In genomic region chr7:38094353-38094752, GRCm38 (mm10) we compare ENCODE assay signal across 22 mouse cellular contexts. TPM values are rescaled to one million over a fixed set of nuclear protein-coding genes. Genes with fewer than 3 reads are reported as not detected.
DNase-seq lines count a peak whose midpoint lies in the region; ATAC-seq and TF ChIP-seq lines count a peak whose summit lies in the region.
"Had no signal": no experiment of that assay in that cellular context is flagged by ENCODE, and none has a peak within 500 bp of the region (broad histone marks: within the 10 kb centered on the region; RNA-seq: fewer than 3 reads in every experiment).

No protein-coding gene starts in this region.

- H3K4me1 ChIP-seq in embryonic facial prominence, embryonic 10.5 days: no peaks in the 10 kb centered on the region; the same call in 1 of the 2 replicates
- H3K4me1 ChIP-seq in forebrain, embryonic 16.5 days (replicated peaks; ENCODE audit: control insufficient read depth, insufficient read depth, low read length): no peaks in the 10 kb centered on the region
- H3K4me1 ChIP-seq: hindbrain, embryonic 15.5 days; lung, embryonic 15.5 days; stomach, embryonic 15.5 days had no signal

- no peak overlapping the region for H3K27ac ChIP-seq in embryonic facial prominence, embryonic 10.5 days (replicated peaks)
- H3K27ac ChIP-seq in forebrain, embryonic 16.5 days (ENCODE audit: low read length): no peak overlapping the region
- no peak overlapping the region for H3K27ac ChIP-seq in layer of hippocampus, adult 2 months
- H3K27ac ChIP-seq: hindbrain, embryonic 15.5 days; limb, embryonic 12.5 days; liver, embryonic 13.5 days; lung, embryonic 15.5 days; stomach, embryonic 15.5 days had no signal

- no peaks in the 10 kb centered on the region for H3K9me3 ChIP-seq in embryonic facial prominence, embryonic 10.5 days
- no peaks in the 10 kb centered on the region for H3K9me3 ChIP-seq in forebrain, embryonic 16.5 days (ENCODE audit: control insufficient read depth, low read length)
- H3K9me3 ChIP-seq: G1E; hindbrain, embryonic 15.5 days; limb, embryonic 12.5 days; liver, embryonic 13.5 days; lung, embryonic 15.5 days; stomach, embryonic 15.5 days had no signal

- peak; percentile 33; the same call in 1 of the 2 replicates for ATAC-seq in monocyte, adult 5-6 weeks (replicated peaks; ENCODE audit: insufficient number of reproducible peaks, low FRiP score, low TSS enrichment, poor library complexity, severe bottlenecking)
- ATAC-seq in forebrain, embryonic 16.5 days: no peak

- no peak for TF ChIP-seq CTCF in layer of hippocampus, adult 2 months (conservative IDR thresholded peaks at IDR 0.05)

- no peak overlapping the region for H3K4me2 ChIP-seq in forebrain, embryonic 16.5 days (ENCODE audit: low read length)
- H3K4me2 ChIP-seq: heart, embryonic 11.5 days; hindbrain, embryonic 15.5 days; limb, embryonic 12.5 days; liver, embryonic 13.5 days; lung, embryonic 15.5 days; stomach, embryonic 15.5 days had no signal

- no peak overlapping the region for H3K4me3 ChIP-seq in embryonic facial prominence, embryonic 10.5 days
- H3K4me3 ChIP-seq in forebrain, embryonic 16.5 days (replicated peaks; ENCODE audit: low read length): no peak overlapping the region
- H3K4me3 ChIP-seq in layer of hippocampus, adult 2 months: no peak overlapping the region
- H3K4me3 ChIP-seq: hindbrain, embryonic 15.5 days; limb, embryonic 12.5 days; liver, embryonic 13.5 days; lung, embryonic 15.5 days; stomach, embryonic 15.5 days had no signal

- WGBS in embryonic facial prominence, embryonic 10.5 days: 81% methylated on average over 6 of the region's 6 CpGs
- 81% methylated on average over 6 of the region's 6 CpGs for WGBS in forebrain, embryonic 16.5 days

- no peak overlapping the region for H3K9ac ChIP-seq in forebrain, embryonic 16.5 days (replicated peaks; ENCODE audit: low read depth, low read length)
- H3K9ac ChIP-seq: hindbrain, embryonic 15.5 days; limb, embryonic 12.5 days; liver, embryonic 13.5 days; lung, embryonic 15.5 days; stomach, embryonic 15.5 days had no signal

- peaks cover 33% of the 10 kb centered on the region for H3K36me3 ChIP-seq in embryonic facial prominence, embryonic 10.5 days (replicated peaks)
- H3K36me3 ChIP-seq in forebrain, embryonic 16.5 days (ENCODE audit: control insufficient read depth, insufficient read depth): no peaks in the 10 kb centered on the region

- H3K27me3 ChIP-seq in embryonic facial prominence, embryonic 10.5 days (replicated peaks; ENCODE audit: low read depth, poor library complexity, severe bottlenecking): no peaks in the 10 kb centered on the region
- H3K27me3 ChIP-seq in forebrain, embryonic 16.5 days (replicated peaks; ENCODE audit: control insufficient read depth, insufficient read depth, low read length): no peaks in the 10 kb centered on the region
- H3K27me3 ChIP-seq: hindbrain, embryonic 15.5 days; limb, embryonic 12.5 days; liver, embryonic 13.5 days; lung, embryonic 15.5 days; stomach, embryonic 15.5 days had no signal

- peak; percentile 55 for DNase-seq in lung, postnatal 25 days (ENCODE audit: low spot score)
- DNase-seq in lung, postnatal 4 days: no peak
- peak; percentile 11 for DNase-seq in R1 (ENCODE audit: low read depth, low spot score)
- DNase-seq in thymus, postnatal 14 days: peak; percentile 59
- no peak for DNase-seq in embryonic facial prominence, embryonic 10.5 days (ENCODE audit: low spot score)
- no peak for DNase-seq in layer of hippocampus, adult 2 months (ENCODE audit: low spot score in 2 of 2)
- DNase-seq: adrenal gland, postnatal 36 days; cerebellum, postnatal 10 days; embryo, embryonic 11 days; gastrocnemius, postnatal 25 days; heart, postnatal 14 days; kidney, adult 2 months; kidney, postnatal 14 days; liver, embryonic 13.5 days had no signal

RNA-seq across cellular contexts. Expression of gene Ccne1, which starts 13.0 kb away (rescaled TPM):
- total RNA-seq in monocyte, adult 5-6 weeks (2017): 1.2 to 6.3 TPM (median 1.7 TPM) in 3 replicates
- 130 and 134 TPM in 2 replicates for polyA plus RNA-seq in embryonic facial prominence, embryonic 10.5 days (2016; fragmentation: Nextera tagmentation; extraction: Ambion mirVana)
- polyA plus RNA-seq in forebrain, embryonic 16.5 days (2015; fragmentation: Nextera tagmentation; extraction: Ambion mirVana): 14.3 and 14.5 TPM in 2 replicates
- total RNA-seq in layer of hippocampus, adult 2 months (2021): 10 to 100 TPM; 13.5 to 13.7 TPM

Comparison
In these comparisons a context has a peak if more than half of its experiments do, and no peak if none do; other contexts are left out.
1. DNase-seq: peak in lung, postnatal 25 days (single experiment), R1 (single experiment) and thymus, postnatal 14 days (single experiment); none in lung, postnatal 4 days (0 of 2), embryonic facial prominence, embryonic 10.5 days (single experiment) and layer of hippocampus, adult 2 months (0 of 2).